Mouse (Mus musculus): ENCODE results near the gene Ppp1r13b. TPM values are rescaled to one million over a fixed set of nuclear protein-coding genes. Genes with fewer than 3 reads are reported as not detected.

Ppp1r13b gene
- polyA plus RNA-seq, 1 experiment from 2014 or later: 13.6 TPM

- ATAC-seq: no peak
- H3K4me2 ChIP-seq (replicated peaks; ENCODE audit: low read depth): no peak overlapping the region
- no peaks in the 10 kb centered on the region for H3K9me3 ChIP-seq (ENCODE audit: control insufficient read depth)
- H3K4me1 ChIP-seq (replicated peaks; ENCODE audit: control insufficient read depth, insufficient read depth, low read length): 0 out of 2 replicates have a peak, but pooled peaks cover 3% of the 10 kb centered on the region
- 95% methylated on average over 4 of the region's 4 CpGs for WGBS
- no peak for TF ChIP-seq CTCF (IDR thresholded peaks at IDR 0.05; ENCODE audit: low read depth)
- H3K9ac ChIP-seq (ENCODE audit: low read depth, low read length): no peak overlapping the region
- no peaks in the 10 kb centered on the region for H3K36me3 ChIP-seq (ENCODE audit: control insufficient read depth, insufficient read depth)
- H3K27me3 ChIP-seq (replicated peaks; ENCODE audit: control insufficient read depth, insufficient read depth, low read length): no peaks in the 10 kb centered on the region
- no peak overlapping the region for H3K27ac ChIP-seq (ENCODE audit: low read depth, low read length)
- H3K4me3 ChIP-seq (ENCODE audit: low read depth, low read length): no peak overlapping the region
Observed at GRCm38 (mm10) chr12:111891800-111892199, 16.1 kb downstream of the Ppp1r13b start.

GRCm38 (mm10) chr12:111889251-111889650 lies 18.7 kb downstream of the Ppp1r13b start:
- Histone ChIP-seq H3K27ac (ENCODE audit: low read depth, low read length) (no peak overlapping the region), H3K27me3 (replicated peaks; ENCODE audit: control insufficient read depth, insufficient read depth, low read length) (no peaks in the 10 kb centered on the region), H3K4me2 (replicated peaks; ENCODE audit: low read depth) (no peak overlapping the region), H3K9ac (ENCODE audit: low read depth, low read length) (no peak overlapping the region), H3K4me3 (ENCODE audit: low read depth, low read length) (no peak overlapping the region), H3K36me3 (ENCODE audit: control insufficient read depth, insufficient read depth) (no peaks in the 10 kb centered on the region), H3K9me3 (ENCODE audit: control insufficient read depth) (no peaks in the 10 kb centered on the region), H3K4me1 (replicated peaks; ENCODE audit: control insufficient read depth, insufficient read depth, low read length) (no peaks in the 10 kb centered on the region)
- TF ChIP-seq CTCF (IDR thresholded peaks at IDR 0.05; ENCODE audit: low read depth): no peak
- 76% methylated on average over 3 of the region's 3 CpGs for WGBS
- ATAC-seq: no peak

- TF ChIP-seq CTCF (IDR thresholded peaks at IDR 0.05; ENCODE audit: low read depth): no peak
- ATAC-seq: no peak
- H3K4me1 ChIP-seq (replicated peaks; ENCODE audit: control insufficient read depth, insufficient read depth, low read length): no peaks in the 10 kb centered on the region
- no peaks in the 10 kb centered on the region for H3K36me3 ChIP-seq (ENCODE audit: control insufficient read depth, insufficient read depth)
- H3K4me3 ChIP-seq (ENCODE audit: low read depth, low read length): no peak overlapping the region
- no peaks in the 10 kb centered on the region for H3K9me3 ChIP-seq (ENCODE audit: control insufficient read depth)
- no peaks in the 10 kb centered on the region for H3K27me3 ChIP-seq (replicated peaks; ENCODE audit: control insufficient read depth, insufficient read depth, low read length)
- no peak overlapping the region for H3K4me2 ChIP-seq (replicated peaks; ENCODE audit: low read depth)
- 87% methylated on average over 4 of the region's 4 CpGs for WGBS
- no peak overlapping the region for H3K27ac ChIP-seq (ENCODE audit: low read depth, low read length)
- H3K9ac ChIP-seq (ENCODE audit: low read depth, low read length): no peak overlapping the region
Observed at GRCm38 (mm10) chr12:111888303-111888864, 19.5 kb downstream of the Ppp1r13b start.

GRCm38 (mm10) chr12:111887005-111887404 lies 20.9 kb downstream of the Ppp1r13b start:
- Histone ChIP-seq H3K27ac (ENCODE audit: low read depth, low read length) (no peak overlapping the region), H3K9ac (ENCODE audit: low read depth, low read length) (no peak overlapping the region), H3K4me2 (replicated peaks; ENCODE audit: low read depth) (no peak overlapping the region), H3K4me1 (replicated peaks; ENCODE audit: control insufficient read depth, insufficient read depth, low read length) (no peaks in the 10 kb centered on the region), H3K27me3 (replicated peaks; ENCODE audit: control insufficient read depth, insufficient read depth, low read length) (no peaks in the 10 kb centered on the region), H3K4me3 (ENCODE audit: low read depth, low read length) (no peak overlapping the region), H3K9me3 (ENCODE audit: control insufficient read depth) (no peaks in the 10 kb centered on the region), H3K36me3 (ENCODE audit: control insufficient read depth, insufficient read depth) (no peaks in the 10 kb centered on the region)
- ATAC-seq: no peak
- 100% methylated on average over 1 of the region's 1 CpGs for WGBS
- peak; percentile 54 for TF ChIP-seq CTCF (IDR thresholded peaks at IDR 0.05; ENCODE audit: low read depth)

- no peak overlapping the region for H3K9ac ChIP-seq (ENCODE audit: low read depth, low read length)
- 24% methylated on average over 4 of the region's 4 CpGs for WGBS
- TF ChIP-seq CTCF (IDR thresholded peaks at IDR 0.05; ENCODE audit: low read depth): no peak
Observed at GRCm38 (mm10) chr12:111882852-111883251, 25.1 kb downstream of the Ppp1r13b start.

GRCm38 (mm10) chr12:111882022-111882421 lies 25.9 kb downstream of the Ppp1r13b start:
- H3K27me3 ChIP-seq (replicated peaks; ENCODE audit: control insufficient read depth, insufficient read depth, low read length): no peaks in the 10 kb centered on the region
- no peak for ATAC-seq
- no peaks in the 10 kb centered on the region for H3K36me3 ChIP-seq (ENCODE audit: control insufficient read depth, insufficient read depth)
- TF ChIP-seq CTCF (IDR thresholded peaks at IDR 0.05; ENCODE audit: low read depth): no peak
- no peaks in the 10 kb centered on the region for H3K9me3 ChIP-seq (ENCODE audit: control insufficient read depth)
- no peak overlapping the region for H3K9ac ChIP-seq (ENCODE audit: low read depth, low read length)
- no peaks in the 10 kb centered on the region for H3K4me1 ChIP-seq (replicated peaks; ENCODE audit: control insufficient read depth, insufficient read depth, low read length)
- no peak overlapping the region for H3K4me3 ChIP-seq (ENCODE audit: low read depth, low read length)
- 68% methylated on average over 3 of the region's 3 CpGs for WGBS
- no peak overlapping the region for H3K27ac ChIP-seq (ENCODE audit: low read depth, low read length)
- H3K4me2 ChIP-seq (replicated peaks; ENCODE audit: low read depth): no peak overlapping the region

More at GRCm38 (mm10) chr12:111882852-111883251, 25.1 kb downstream of the Ppp1r13b start:
- Histone ChIP-seq H3K27me3 (replicated peaks; ENCODE audit: control insufficient read depth, insufficient read depth, low read length) (no peaks in the 10 kb centered on the region), H3K27ac (ENCODE audit: low read depth, low read length) (no peak overlapping the region; the same call in 1 of the 2 replicates), H3K4me2 (replicated peaks; ENCODE audit: low read depth) (no peak overlapping the region), H3K9me3 (ENCODE audit: control insufficient read depth) (no peaks in the 10 kb centered on the region), H3K36me3 (ENCODE audit: control insufficient read depth, insufficient read depth) (no peaks in the 10 kb centered on the region), H3K4me1 (replicated peaks; ENCODE audit: control insufficient read depth, insufficient read depth, low read length) (no peaks in the 10 kb centered on the region), H3K4me3 (ENCODE audit: low read depth, low read length) (no peak overlapping the region)
- no peak for ATAC-seq
